Mouse (Mus musculus): Measurements from ENCODE around the gene Chrna9. TPM values are rescaled to one million over a fixed set of nuclear protein-coding genes. Genes with fewer than 3 reads are reported as not detected.

The Chrna9 gene
- 1 to 10 TPM in 1 of 2 experiments, not detected in 1; 1.8 TPM for total RNA-seq (2023)

DNA sequence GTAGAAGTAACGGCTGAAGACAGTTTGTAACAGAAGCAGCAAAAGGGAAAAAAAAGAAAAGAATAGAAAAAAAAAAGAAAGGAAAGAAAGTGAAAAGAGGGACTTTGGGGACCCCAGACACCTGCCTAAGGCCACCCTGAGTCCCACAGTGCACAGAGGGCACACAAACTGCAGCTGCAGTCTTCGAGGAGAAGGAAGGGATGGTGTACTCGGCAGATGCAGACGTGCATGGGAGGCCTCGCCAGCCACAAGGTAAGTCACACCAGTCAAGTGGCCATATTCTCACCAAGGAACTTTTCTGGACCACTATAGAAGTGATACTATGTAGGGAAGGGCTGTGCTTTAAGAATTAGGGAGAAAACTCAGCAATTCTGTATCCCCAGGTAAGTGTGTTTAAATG, at the start of gene Chrna9:
Gene Chrna9 (plus strand): TSS at position 139 of the 400 bp plus-strand sequence.

DNA sequence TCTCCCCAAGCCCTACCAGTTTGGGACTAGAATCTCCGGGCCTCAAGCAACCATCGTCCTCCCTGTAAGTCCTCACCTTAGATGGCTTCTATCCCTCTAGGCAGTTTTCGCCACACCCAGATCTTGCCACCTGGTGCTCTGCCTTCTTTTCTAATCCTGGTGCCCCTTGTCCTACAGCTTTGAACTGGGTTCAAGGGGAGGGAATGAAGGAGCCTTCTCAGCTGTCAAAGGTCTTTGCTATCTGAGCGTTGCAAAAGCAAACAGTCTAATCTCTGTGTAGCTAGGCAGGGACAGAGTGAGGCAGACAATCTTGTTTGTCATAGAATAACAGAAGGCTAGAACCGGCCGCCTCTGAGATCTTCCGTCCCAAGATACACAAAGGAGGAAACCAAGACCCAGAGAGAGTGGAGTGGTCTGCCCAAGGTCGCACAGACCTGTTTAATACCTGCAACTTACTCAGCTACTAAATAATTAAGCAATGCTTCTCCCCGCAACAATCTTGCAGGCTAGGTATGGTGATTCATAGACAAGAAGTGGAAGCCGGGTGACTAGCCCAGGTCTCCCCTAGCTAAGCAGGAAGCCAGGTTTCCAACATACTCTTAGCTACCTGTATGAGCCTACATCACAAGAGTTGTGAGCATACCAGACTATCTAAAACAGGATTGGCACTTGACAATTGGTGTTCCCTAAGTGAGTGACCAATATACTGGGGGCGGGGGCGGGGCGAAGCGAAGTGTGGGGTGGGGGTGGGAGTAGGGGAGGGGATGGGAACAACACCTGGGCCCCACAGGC, 69.6 kb downstream of the Chrna9 start, which contains the start of gene 9130230L23Rik:
Gene 9130230L23Rik (minus strand): TSS at position 152 of the 792 bp plus-strand sequence.

Other genes with a start within 250 kb of the Chrna9 start
- 100 to 1,000 TPM; 280 to 289 TPM for gene Pds5a, start 236.6 kb upstream of the Chrna9 start, total RNA-seq (2023)
- gene N4bp2, start 171.4 kb upstream of the Chrna9 start, total RNA-seq (2023): 100 to 1,000 TPM; 103 to 109 TPM
- gene Rhoh, start 73.7 kb upstream of the Chrna9 start, total RNA-seq (2023): 100 to 1,000 TPM; 153 to 158 TPM
- gene 9130230L23Rik, start 69.4 kb downstream of the Chrna9 start, total RNA-seq (2023): not detected
- 1 to 10 TPM; 4.0 to 8.7 TPM for gene Rbm47, start 238.2 kb downstream of the Chrna9 start, total RNA-seq (2023)